Mouse (Mus musculus) liver, embryonic 14.5 days (tissue): ENCODE data around the gene Mier3.

ENCODE experiments used
- CTCF ChIP-seq: IDR thresholded peaks from 2 replicates; pipeline ENCODE4 v1.5.1; 2016; ENCODE audit warnings: antibody characterized with exemption, low read depth, control low read depth
- EP300 ChIP-seq: IDR thresholded peaks from 2 replicates; pipeline ENCODE4 v1.6.1; 2016; ENCODE audit warnings: antibody characterized with exemption, low read depth

- TF ChIP-seq CTCF (no peak), EP300 (no peak)
Measured at GRCm38 (mm10) chr13:111756986-111757385, 76.2 kb downstream of the Mier3 start.
